Mouse (Mus musculus) liver, embryonic 14.5 days (tissue): ENCODE measurements around the gene Atf7. TPM values are rescaled to one million over a fixed set of nuclear protein-coding genes. Genes with fewer than 3 reads are reported as not detected.
"Not testable (repeated sequence)": the region's sequence is repeated elsewhere in the genome, so short reads cannot be mapped to it uniquely, and the experiment has no call there.

Experiments used
- ATAC-seq: fragments of 200-750 bp; cut with Nextera tagmentation; 2 replicates; pipeline ENCODE4 v1.8.0; 2017; ENCODE audit warnings: moderate number of reproducible peaks, mild to moderate bottlenecking, moderate library complexity; ENCODE audit not compliant: insufficient read depth
- DNase-seq, 3 experiments: peaks; one replicate each; pipeline ENCODE4 v3.0.0-alpha.2; 2012 to 2013; ENCODE audit warnings: low read depth in 3 of 3, low spot score in 3 of 3
- H3K27ac ChIP-seq: fragments of 300-500 bp; sonication (generic); 2 replicates; pipeline ENCODE4 v1.5.1; 2014; ENCODE audit warnings: moderate library complexity, mild to moderate bottlenecking, control low read depth, inconsistent platforms
- H3K27me3 ChIP-seq: fragments of 300-500 bp; sonication (generic); 2 replicates; pipeline ENCODE4 v1.6.1; 2014; ENCODE audit warnings: mild to moderate bottlenecking, low read length, moderate library complexity; ENCODE audit not compliant: control insufficient read depth, insufficient read depth
- H3K36me3 ChIP-seq: fragments of 300-500 bp; sonication (generic); replicated peaks from 2 replicates; pipeline ENCODE4 v1.6.1; 2014; ENCODE audit warnings: low read depth; ENCODE audit not compliant: control insufficient read depth, insufficient read depth
- H3K4me1 ChIP-seq, 2 experiments: fragments of 200-500 bp in 1 of 2; fragments of 300-500 bp in 1 of 2; sonication (generic) in 1 of 2; replicated peaks; 2 replicates each; pipeline ENCODE4 v1.6.1; 2012 to 2014; ENCODE audit warnings: antibody characterized with exemption in 1 of 2, inconsistent platforms in 1 of 2, low read length in 1 of 2; ENCODE audit not compliant: control insufficient read depth in 2 of 2, insufficient read depth in 2 of 2
- H3K4me2 ChIP-seq: fragments of 300-500 bp; sonication (generic); 2 replicates; pipeline ENCODE4 v1.6.1; 2014; ENCODE audit warnings: low read depth, mild to moderate bottlenecking, control low read depth, moderate library complexity
- H3K4me3 ChIP-seq, 2 experiments: fragments of 200-500 bp in 1 of 2; fragments of 300-500 bp in 1 of 2; sonication (generic) in 1 of 2; 2 replicates each; pipeline ENCODE4 v1.5.1; 2012 to 2014; ENCODE audit warnings: low read depth in 2 of 2, low read length in 2 of 2, mild to moderate bottlenecking in 2 of 2, control low read depth in 1 of 2, inconsistent platforms in 1 of 2, moderate library complexity in 1 of 2; ENCODE audit not compliant: insufficient read depth in 1 of 2
- H3K9ac ChIP-seq: fragments of 300-500 bp; sonication (generic); replicated peaks from 2 replicates; pipeline ENCODE4 v1.6.1; 2014; ENCODE audit warnings: mild to moderate bottlenecking, control low read depth, moderate library complexity
- H3K9me3 ChIP-seq: fragments of 300-500 bp; sonication (generic); 2 replicates; pipeline ENCODE4 v1.6.1; 2016; ENCODE audit warnings: low read length, mixed read lengths; ENCODE audit not compliant: control insufficient read depth
- CTCF ChIP-seq: IDR thresholded peaks from 2 replicates; pipeline ENCODE4 v1.5.1; 2016; ENCODE audit warnings: antibody characterized with exemption, low read depth, control low read depth
- EP300 ChIP-seq: IDR thresholded peaks from 2 replicates; pipeline ENCODE4 v1.6.1; 2016; ENCODE audit warnings: antibody characterized with exemption, low read depth
- WGBS: fragments of 180-500 bp; shearing (Covaris S2); extraction: QIAGEN DNeasy Blood & Tissue Kit; methylation state at CpG from one replicate; pipeline ENCODE4 v1.1.7; 2014; ENCODE audit not compliant: insufficient replicate concordance; 5-methylcytosine and 5-hydroxymethylcytosine counted together
- polyA plus RNA-seq, 2 experiments: library from polyadenylated mRNA; depleted of rRNA in 1 of 2; stranded (reverse) in 1 of 2; unstranded in 1 of 2; fragments of >200 nt; fragmentation: Nextera tagmentation in 1 of 2; extraction: Ambion mirVana in 1 of 2; gene quantifications; 2 replicates each; pipeline versions ENCODE4 v1.2.1 to v1.2.3; 2012 to 2014

Gene Atf7
- polyA plus RNA-seq, 2 experiments: 7.3 to 12.3 TPM

DNA sequence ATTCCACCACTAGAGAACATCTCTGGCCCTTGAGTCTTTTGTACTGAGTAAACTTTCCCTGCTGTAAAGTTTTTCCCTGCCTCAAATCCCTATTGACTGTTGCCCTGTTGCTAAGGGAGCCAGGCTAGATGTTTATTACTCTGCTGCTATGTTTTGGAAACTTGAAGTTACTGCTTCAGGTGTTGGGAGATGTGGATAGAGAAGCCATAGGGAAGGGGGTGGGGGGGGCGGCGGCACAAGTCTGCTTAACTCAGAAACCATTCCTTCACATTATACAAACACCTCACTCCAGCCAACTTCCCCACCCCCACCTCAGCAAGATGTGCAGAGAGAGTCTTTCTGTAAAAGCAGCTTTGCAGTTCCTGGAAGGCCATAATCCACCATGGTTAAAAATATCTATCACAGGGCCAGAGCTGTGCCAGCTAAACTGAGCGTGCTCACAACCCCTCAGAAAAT, 32.7 kb upstream of the Atf7 start:
- Histone ChIP-seq H3K36me3 (peaks cover 8% of the 10 kb centered on the region), H3K9me3 (no peaks in the 10 kb centered on the region), H3K4me2 (no peak overlapping the region), H3K4me1 (peaks cover 0 to under 1% of the 10 kb centered on the region in 2 experiments; a peak in 1 of 4 replicates), H3K27me3 (no peaks in the 10 kb centered on the region), H3K4me3 (no peak overlapping the region), H3K9ac (no peak overlapping the region), H3K27ac (no peak overlapping the region)
- DNase-seq: no peak
- ATAC-seq: no peak
- no peak for TF ChIP-seq EP300
- no peak for TF ChIP-seq CTCF
- whole genome bisulfite sequencing: 77% methylated on average over 3 of the region's 3 CpGs

DNA sequence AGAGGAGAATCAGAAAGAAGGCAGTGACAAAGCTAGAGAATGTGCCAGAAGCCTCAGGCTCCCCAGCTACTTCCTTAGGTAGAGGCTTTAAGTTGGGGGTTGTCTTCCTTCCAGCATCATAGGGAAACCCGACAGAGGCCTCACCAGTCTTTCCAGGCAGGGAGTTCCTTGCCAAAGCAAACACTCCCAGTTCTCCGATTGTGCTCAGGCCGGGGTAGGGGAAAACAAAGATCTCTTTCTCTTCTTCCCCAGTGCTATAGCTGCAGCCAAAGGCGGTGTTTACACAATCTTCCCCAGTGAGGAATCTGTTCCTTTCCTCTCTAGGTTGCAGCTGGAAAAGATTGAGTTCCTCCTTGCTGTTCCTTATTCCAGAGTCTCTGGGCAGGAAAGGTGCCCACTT, 31.4 kb upstream of the Atf7 start:
- H3K9ac ChIP-seq: no peak overlapping the region
- ATAC-seq (no peak), DNase-seq (no peak)
- TF ChIP-seq EP300: no peak
- no peak for TF ChIP-seq CTCF
- H3K36me3 ChIP-seq: no peaks in the 10 kb centered on the region; the same call in 1 of the 2 replicates
- no peaks in the 10 kb centered on the region for H3K9me3 ChIP-seq
- 35% methylated on average over 4 of the region's 4 CpGs for WGBS
- peaks cover 0 to 2% of the 10 kb centered on the region in 2 experiments; a peak in 1 of 4 replicates for H3K4me1 ChIP-seq
- no peak overlapping the region for H3K4me3 ChIP-seq
- H3K27ac ChIP-seq: no peak overlapping the region
- no peaks in the 10 kb centered on the region for H3K27me3 ChIP-seq
- H3K4me2 ChIP-seq: no peak overlapping the region

DNA sequence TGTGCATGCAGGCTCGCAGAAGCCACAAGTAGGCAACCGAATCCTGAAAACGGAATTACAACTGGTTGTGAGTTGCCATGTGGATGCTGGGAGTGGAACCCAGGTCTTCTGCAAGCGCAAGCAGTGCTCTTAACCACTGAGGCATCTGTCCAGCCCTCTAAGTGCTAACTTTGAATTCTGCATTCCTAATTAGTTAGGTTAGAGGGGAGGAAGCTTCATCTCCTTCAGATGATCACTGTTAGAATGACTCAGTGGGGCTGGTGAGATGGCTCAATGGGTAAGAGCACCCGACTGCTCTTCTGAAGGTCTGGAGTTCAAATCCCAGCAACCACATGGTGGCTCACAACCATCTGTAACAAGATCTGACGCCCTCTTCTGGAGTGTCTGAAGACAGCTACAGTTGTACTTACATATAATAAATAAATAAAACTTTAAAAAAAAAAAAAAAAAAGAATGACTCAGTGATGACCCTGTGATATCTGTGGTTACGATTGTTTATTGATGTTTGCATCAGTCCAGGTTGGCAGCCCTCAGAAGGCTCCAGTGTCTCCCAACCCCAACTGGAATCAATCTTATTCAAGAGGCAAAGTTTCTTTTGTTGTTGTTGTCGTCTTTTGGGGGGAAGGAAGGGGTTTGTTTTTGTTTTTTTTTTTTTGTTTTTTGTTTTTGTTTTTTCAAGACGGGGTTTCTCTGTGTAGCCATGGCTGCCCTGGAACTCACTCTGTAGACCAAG, 26.8 kb upstream of the Atf7 start:
- ATAC-seq, H3K4me2 ChIP-seq, H3K36me3 ChIP-seq, H3K27me3 ChIP-seq, H3K9me3 ChIP-seq, DNase-seq, H3K27ac ChIP-seq, H3K9ac ChIP-seq, H3K4me3 ChIP-seq, H3K4me1 ChIP-seq: not testable (repeated sequence)
- 74% methylated on average over 8 of the region's 9 CpGs for WGBS

DNA sequence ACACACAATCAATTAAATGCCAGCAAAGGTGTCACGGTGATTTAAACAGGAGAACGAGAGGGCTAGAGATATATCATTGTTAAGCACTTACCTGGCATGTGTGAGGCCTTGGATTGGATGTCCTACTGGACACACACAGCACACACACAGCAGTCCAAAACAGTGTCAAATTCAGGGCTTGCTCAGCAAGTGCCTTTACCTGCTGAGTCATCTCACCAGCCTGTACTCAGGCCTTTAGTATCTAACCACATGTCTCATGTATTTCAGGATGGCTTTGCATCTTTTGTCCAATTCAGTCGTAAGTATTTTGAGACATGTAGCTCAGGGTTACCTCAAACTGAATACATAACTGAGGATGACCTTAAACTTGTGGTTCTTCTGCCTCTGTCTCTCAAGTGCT, 25.8 kb upstream of the Atf7 start:
- no peaks in the 10 kb centered on the region for H3K9me3 ChIP-seq
- no peak overlapping the region for H3K27ac ChIP-seq
- no peak overlapping the region for H3K4me3 ChIP-seq
- 0 out of 4 replicates have a peak, but pooled peaks cover 0 to 2% of the 10 kb centered on the region in 2 experiments for H3K4me1 ChIP-seq
- TF ChIP-seq EP300 (no peak), CTCF (no peak)
- H3K36me3 ChIP-seq: no peaks in the 10 kb centered on the region
- H3K27me3 ChIP-seq: no peaks in the 10 kb centered on the region
- WGBS: 64% methylated on average over 3 of the region's 3 CpGs
- DNase-seq (no peak), ATAC-seq (no peak)
- no peak overlapping the region for H3K4me2 ChIP-seq
- H3K9ac ChIP-seq: no peak overlapping the region

DNA sequence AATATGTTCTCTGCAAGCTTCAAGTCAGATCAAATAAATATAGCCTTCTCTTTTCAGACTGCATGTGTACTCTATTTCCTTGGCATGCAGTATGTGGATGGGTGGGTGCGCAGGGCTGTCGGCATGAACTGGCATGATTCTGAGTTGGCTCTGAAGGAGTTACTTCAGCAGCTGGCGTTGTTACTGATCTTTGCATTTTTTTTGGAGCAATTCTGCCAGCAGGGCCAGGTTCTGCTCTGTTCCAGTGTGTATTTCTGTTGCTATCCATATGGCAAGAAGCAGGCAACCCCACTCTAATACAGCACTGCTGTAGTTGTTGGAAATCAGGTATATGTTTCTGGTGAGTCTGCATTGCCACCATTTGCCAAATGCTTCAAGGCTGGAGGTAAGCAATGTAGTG, 10.6 kb upstream of the Atf7 start:
- DNase-seq (no peak), ATAC-seq (no peak)
- 73% methylated on average over 3 of the region's 3 CpGs for WGBS
- H3K4me1 ChIP-seq: no peaks in the 10 kb centered on the region; a peak in 1 of 4 replicates
- no peak overlapping the region for H3K9ac ChIP-seq
- H3K27ac ChIP-seq: no peak overlapping the region
- TF ChIP-seq EP300: no peak
- no peak for TF ChIP-seq CTCF
- no peaks in the 10 kb centered on the region for H3K36me3 ChIP-seq
- no peak overlapping the region for H3K4me2 ChIP-seq
- H3K9me3 ChIP-seq: no peaks in the 10 kb centered on the region
- H3K4me3 ChIP-seq: no peak overlapping the region
- H3K27me3 ChIP-seq: no peaks in the 10 kb centered on the region
